Mouse (Mus musculus) forebrain, embryonic 14.5 days (tissue): ENCODE data around the gene Rabif. TPM values are rescaled to one million over a fixed set of nuclear protein-coding genes. Genes with fewer than 3 reads are reported as not detected.

Source experiments
- ATAC-seq: fragments of 200-750 bp; cut with Nextera tagmentation; 2 replicates; pipeline ENCODE4 v1.8.0; 2017; ENCODE audit warnings: mild to moderate bottlenecking, moderate library complexity
- DNase-seq: peaks from one replicate; pipeline ENCODE4 v3.0.0-alpha.2; 2015; ENCODE audit warnings: low spot score
- H3K27ac ChIP-seq: fragments of 300-500 bp; sonication (generic); 2 replicates; pipeline ENCODE4 v1.5.1; 2014; ENCODE audit warnings: low read depth, mild to moderate bottlenecking, control low read depth, low read length, moderate library complexity
- H3K27me3 ChIP-seq: fragments of 300-500 bp; sonication (generic); replicated peaks from 2 replicates; pipeline ENCODE4 v1.6.1; 2014; ENCODE audit warnings: low read length, control low read depth, mixed read lengths; ENCODE audit not compliant: control insufficient read depth, insufficient read depth
- H3K36me3 ChIP-seq: fragments of 300-500 bp; sonication (generic); 2 replicates; pipeline ENCODE4 v1.6.1; 2014; ENCODE audit warnings: low read length, control low read depth; ENCODE audit not compliant: control insufficient read depth, insufficient read depth
- H3K4me1 ChIP-seq: fragments of 300-500 bp; sonication (generic); 2 replicates; pipeline ENCODE4 v1.6.1; 2014; ENCODE audit warnings: antibody characterized with exemption, low read length, control low read depth; ENCODE audit not compliant: control insufficient read depth, insufficient read depth
- H3K4me2 ChIP-seq: fragments of 300-500 bp; sonication (generic); 2 replicates; pipeline ENCODE4 v1.6.1; 2014; ENCODE audit warnings: mild to moderate bottlenecking, control low read depth, low read length
- H3K4me3 ChIP-seq: fragments of 300-500 bp; sonication (generic); 2 replicates; pipeline ENCODE4 v1.5.1; 2014; ENCODE audit warnings: low read depth, low read length, control low read depth
- H3K9ac ChIP-seq: fragments of 300-500 bp; sonication (generic); 2 replicates; pipeline ENCODE4 v1.6.1; 2014; ENCODE audit warnings: mild to moderate bottlenecking, low read length, control low read depth, moderate library complexity
- H3K9me3 ChIP-seq: fragments of 300-500 bp; sonication (generic); replicated peaks from 2 replicates; pipeline ENCODE4 v1.6.1; 2016; ENCODE audit warnings: low read length, control low read depth, mixed read lengths; ENCODE audit not compliant: control insufficient read depth
- WGBS: fragments of 180-500 bp; shearing (Covaris S2); extraction: QIAGEN DNeasy Blood & Tissue Kit; methylation state at CpG from one replicate; pipeline ENCODE4 v1.1.7; 2014; 5-methylcytosine and 5-hydroxymethylcytosine counted together
- polyA plus RNA-seq: library from polyadenylated mRNA; unstranded; fragments of >200 nt; fragmentation: Nextera tagmentation; extraction: Ambion mirVana; gene quantifications from 2 replicates; pipeline ENCODE4 v1.2.1, GENCODE M21; 2014

The Rabif gene
- polyA plus RNA-seq, 1 experiment from 2014 or later = 59.4 TPM

DNA sequence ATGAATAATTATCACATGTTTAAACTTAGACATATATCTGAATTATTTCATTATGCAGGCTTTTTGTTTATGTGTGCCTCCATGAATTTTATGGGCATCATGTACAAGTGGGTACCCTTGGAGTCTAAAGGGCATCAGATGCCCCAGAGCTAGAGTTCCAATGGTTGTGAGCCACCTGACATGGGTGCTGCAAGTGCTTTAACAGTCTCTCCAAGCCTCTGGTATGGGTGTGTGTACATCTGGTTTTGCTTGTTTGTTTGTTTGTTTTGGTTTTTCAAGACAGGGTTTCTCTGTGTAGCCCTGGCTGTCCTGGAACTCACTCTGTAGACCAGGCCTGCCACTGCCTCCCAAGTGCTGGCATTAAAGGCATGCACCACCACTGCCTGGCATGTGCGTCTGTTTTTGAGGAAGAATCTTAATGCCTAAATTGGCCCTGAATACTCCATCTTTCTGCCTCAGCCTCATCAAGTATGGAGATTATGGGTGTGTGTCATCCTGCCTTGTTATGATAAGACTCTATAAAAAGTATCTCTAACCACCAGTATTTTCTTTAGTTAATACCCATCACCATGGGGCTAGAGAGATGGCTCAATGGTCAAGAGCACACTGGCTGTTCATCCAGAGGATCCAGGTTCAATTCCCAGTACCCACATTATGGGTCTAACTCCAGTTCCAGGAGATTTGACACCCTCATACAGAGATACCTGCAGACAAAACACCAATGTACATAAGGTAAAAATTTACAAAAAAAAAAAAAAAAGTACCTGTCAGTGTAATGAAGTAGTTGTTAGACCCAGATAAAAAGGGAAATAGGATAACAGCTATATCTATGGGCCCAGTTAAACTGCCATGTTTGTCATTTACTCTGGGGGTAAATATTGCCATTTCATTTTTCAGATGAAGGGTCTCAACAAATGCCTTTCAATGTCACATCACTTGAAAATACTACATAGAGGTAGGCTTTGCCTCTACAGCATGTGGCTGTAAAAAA, 33.9 kb upstream of the Rabif start:
- Histone ChIP-seq H3K4me2 (no peak overlapping the region), H3K9me3 (no peaks in the 10 kb centered on the region), H3K36me3 (peaks cover 43% of the 10 kb centered on the region), H3K27ac (no peak overlapping the region), H3K4me3 (no peak overlapping the region), H3K27me3 (no peaks in the 10 kb centered on the region), H3K9ac (no peak overlapping the region), H3K4me1 (no peaks in the 10 kb centered on the region)
- 96% methylated on average over 1 of the region's 1 CpGs for WGBS
- ATAC-seq = no peak
- DNase-seq = no peak

DNA sequence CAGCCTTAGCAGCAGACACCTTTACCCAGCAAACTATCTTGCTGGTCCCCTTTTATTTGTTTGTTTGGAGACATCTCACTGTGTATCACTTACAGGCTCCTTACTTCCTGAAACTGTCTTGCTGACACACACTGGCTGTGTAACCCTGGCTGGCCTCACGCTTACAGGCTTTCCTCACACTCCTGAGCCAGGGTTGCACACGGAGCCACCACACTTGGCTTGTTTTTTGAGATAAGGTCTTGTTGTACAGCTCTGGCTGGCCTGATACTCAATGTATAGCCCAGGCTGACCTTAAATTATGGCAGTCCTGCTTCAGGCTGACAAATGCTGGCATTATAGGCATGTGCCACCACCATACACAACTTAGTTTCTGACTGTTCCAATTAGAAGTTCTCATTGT, 9.8 kb upstream of the Rabif start:
- DNase-seq (no peak), ATAC-seq (no peak)
- no peak overlapping the region for H3K27ac ChIP-seq
- no peaks in the 10 kb centered on the region for H3K4me1 ChIP-seq
- H3K9me3 ChIP-seq = no peaks in the 10 kb centered on the region
- H3K4me3 ChIP-seq = no peak overlapping the region
- 93% methylated on average over 2 of the region's 2 CpGs for WGBS
- H3K4me2 ChIP-seq = no peak overlapping the region
- H3K36me3 ChIP-seq = peaks cover 70% of the 10 kb centered on the region
- H3K9ac ChIP-seq = no peak overlapping the region
- H3K27me3 ChIP-seq = no peaks in the 10 kb centered on the region

DNA sequence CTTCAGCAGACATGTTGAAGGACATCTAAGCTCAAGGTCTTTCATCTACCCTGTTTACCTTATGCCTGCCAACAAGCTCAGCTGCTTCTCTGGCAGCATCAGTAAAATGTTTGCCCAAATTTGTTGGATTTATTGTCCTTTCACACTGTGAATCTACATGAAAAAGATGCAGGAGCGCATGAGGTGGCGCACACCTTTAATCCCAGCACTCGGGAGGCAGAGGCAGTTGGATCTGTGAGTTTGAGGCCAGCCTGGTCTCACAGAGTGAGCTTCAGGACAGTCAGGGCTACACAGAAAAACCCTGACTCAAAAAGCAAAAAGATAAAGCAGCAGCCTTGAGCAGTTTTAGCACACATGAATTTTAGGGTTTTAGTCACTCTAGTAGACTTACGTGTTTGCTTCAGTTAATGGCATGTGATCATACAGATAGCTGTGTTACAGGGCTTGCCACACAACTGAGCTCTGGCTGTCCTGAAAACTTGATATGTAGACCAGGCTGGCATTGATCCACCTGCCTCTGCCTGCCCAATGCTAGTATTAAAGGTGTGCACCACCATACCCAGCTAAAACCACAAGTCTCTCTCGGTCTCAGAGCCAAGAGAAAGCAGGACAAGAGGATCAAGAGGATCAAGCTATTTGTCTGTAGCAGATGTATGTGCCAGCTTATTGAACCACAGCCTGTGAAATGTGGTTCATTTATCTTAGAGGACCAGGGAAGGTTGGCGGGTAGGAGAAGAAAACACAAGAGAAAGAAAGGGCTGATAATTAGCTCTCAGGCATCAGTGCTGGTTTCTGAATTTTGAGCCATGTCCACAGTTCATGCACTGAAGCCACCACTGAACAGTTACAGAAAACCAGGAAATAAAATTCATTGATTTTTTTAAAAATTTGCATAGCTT, 3.3 kb upstream of the Rabif start:
- DNase-seq (no peak), ATAC-seq (no peak)
- 94% methylated on average over 6 of the region's 6 CpGs for WGBS
- H3K4me2 ChIP-seq = no peak overlapping the region
- no peak overlapping the region for H3K9ac ChIP-seq
- H3K4me3 ChIP-seq = no peak overlapping the region
- H3K27ac ChIP-seq = no peak overlapping the region
- peaks cover 37% of the 10 kb centered on the region for H3K36me3 ChIP-seq
- H3K4me1 ChIP-seq = peaks cover 11% of the 10 kb centered on the region; the same call in 1 of the 2 replicates
- H3K27me3 ChIP-seq = no peaks in the 10 kb centered on the region
- no peaks in the 10 kb centered on the region for H3K9me3 ChIP-seq

DNA sequence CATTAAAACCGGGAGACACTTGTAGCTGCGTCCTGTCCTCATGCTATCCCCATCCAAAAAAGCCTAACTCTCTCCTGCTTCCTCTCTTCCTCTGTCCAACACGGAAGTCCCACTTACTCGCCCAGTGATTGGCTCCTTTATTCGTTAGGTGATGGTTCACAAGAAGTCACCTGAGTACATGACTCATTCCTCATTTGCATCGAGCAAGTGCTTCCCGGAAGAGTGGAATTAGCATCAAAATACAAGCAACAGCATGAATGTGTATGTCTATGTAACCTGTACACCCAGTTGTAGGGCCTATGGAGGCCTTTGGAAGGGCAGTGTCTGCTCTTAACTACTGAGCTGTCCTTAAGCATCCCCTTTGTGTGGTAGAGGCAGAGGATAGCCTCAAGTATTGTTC, 2.2 kb upstream of the Rabif start:
- DNase-seq (no peak), ATAC-seq (no peak)
- Histone ChIP-seq H3K27me3 (no peaks in the 10 kb centered on the region), H3K36me3 (peaks cover 30% of the 10 kb centered on the region), H3K27ac (no peak overlapping the region), H3K9ac (no peak overlapping the region), H3K4me1 (peaks cover 11% of the 10 kb centered on the region; the same call in 1 of the 2 replicates), H3K4me2 (no peak overlapping the region), H3K9me3 (no peaks in the 10 kb centered on the region), H3K4me3 (no peak overlapping the region)
- WGBS = 74% methylated on average over 7 of the region's 7 CpGs

DNA sequence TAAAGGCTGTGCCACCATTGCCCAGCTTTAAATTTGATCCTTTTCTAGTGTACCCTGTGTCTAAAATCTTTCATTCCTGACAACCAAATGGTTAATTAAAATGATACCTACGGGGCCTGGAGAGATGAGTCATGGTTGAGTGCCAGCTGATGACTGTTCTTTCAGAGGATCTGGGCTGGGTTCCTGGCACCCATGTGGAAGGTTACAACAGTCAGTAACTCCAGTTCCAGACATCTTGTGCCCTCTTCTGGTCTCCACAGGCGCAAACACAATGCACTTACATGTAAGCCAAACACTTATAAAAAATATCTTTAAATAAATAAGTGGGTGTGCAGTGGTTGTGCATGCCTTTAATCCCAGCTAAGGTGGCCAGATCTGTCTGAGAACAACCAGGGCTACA, 952 bp upstream of the Rabif start:
- Histone ChIP-seq H3K4me3 (no peak overlapping the region), H3K4me1 (peaks cover 11% of the 10 kb centered on the region; the same call in 1 of the 2 replicates), H3K36me3 (peaks cover 19% of the 10 kb centered on the region), H3K27ac (no peak overlapping the region), H3K9ac (no peak overlapping the region), H3K9me3 (no peaks in the 10 kb centered on the region), H3K27me3 (no peaks in the 10 kb centered on the region), H3K4me2 (peak overlapping the region; percentile 72; the same call in 1 of the 2 replicates)
- DNase-seq = no peak
- WGBS = 81% methylated on average over 2 of the region's 2 CpGs
- ATAC-seq = no peak

DNA sequence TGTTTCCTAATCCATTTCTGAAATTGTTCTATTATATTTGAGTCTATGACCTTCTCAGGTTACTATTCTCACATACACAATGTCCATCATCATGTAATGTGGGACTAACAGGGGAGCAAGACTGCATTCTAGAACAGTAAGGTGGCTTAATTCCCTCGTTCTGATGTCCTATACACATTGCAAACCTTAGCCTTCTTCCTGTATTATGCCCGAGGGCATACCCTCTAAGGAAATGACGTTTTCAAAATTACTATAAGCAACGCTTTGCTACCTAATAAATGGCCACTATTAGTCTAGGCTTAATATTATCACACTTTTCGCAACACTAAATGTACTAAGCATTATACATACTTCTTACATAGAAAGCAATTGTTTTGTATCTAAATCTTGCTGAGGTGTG, 492 bp upstream of the Rabif start:
- H3K9me3 ChIP-seq = no peaks in the 10 kb centered on the region
- ATAC-seq = no peak; the same call in 1 of the 2 replicates
- peaks cover 14% of the 10 kb centered on the region for H3K36me3 ChIP-seq
- no peak for DNase-seq
- peak overlapping the region; percentile 72 for H3K4me2 ChIP-seq
- peak overlapping the region; percentile 86; the same call in 1 of the 2 replicates for H3K27ac ChIP-seq
- peak overlapping the region; percentile 72 for H3K9ac ChIP-seq
- no peaks in the 10 kb centered on the region for H3K27me3 ChIP-seq
- WGBS = 27% methylated on average over 5 of the region's 5 CpGs
- peaks cover 11% of the 10 kb centered on the region; the same call in 1 of the 2 replicates for H3K4me1 ChIP-seq
- peak overlapping the region; percentile 62 for H3K4me3 ChIP-seq

DNA sequence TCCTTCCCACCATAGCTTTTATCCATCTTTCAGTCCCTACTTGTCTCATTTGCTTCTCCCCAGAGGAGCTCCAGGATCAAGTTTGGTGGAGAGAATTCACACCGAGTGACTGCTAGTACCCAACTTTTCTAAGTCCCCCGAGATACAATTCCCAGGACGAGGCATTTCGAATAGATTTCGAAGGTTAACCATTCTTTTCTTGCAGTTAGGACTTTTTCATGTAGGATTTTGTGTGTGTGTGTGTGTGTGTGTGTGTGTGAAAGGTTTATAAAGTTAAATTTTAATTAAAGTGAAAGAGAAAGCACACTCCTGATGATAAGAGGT, 730 bp downstream of the Rabif start:
- DNase-seq = no peak
- Histone ChIP-seq H3K9me3 (no peaks in the 10 kb centered on the region), H3K36me3 (peaks cover 4% of the 10 kb centered on the region; the same call in 1 of the 2 replicates), H3K4me1 (peaks cover 11% of the 10 kb centered on the region; the same call in 1 of the 2 replicates), H3K27me3 (no peaks in the 10 kb centered on the region), H3K4me2 (peak overlapping the region; percentile 72), H3K9ac (peak overlapping the region; percentile 72), H3K27ac (peak overlapping the region; percentile 86; the same call in 1 of the 2 replicates), H3K4me3 (peak overlapping the region; percentile 62)
- no peak for ATAC-seq
- 25% methylated on average over 5 of the region's 5 CpGs for WGBS

DNA sequence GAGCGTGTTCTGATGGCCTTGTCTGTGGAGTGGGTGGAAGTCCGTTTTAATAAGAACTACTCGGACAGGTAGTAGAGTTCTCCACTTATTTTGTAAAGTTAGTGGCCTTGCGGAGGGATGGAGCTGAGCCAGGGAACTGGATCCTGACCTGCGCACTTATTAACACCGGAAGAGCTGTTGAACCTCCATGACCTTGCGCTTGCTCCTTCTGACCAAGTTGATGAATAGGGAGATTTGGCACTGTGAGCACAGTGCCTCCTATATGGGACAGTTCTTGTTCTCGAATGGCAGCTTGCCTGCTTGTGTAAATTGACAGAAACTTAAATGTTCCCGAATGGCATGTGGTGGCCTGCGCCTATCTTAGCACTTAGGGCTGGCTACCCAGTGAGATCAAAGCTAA, 1.5 kb downstream of the Rabif start:
- H3K4me3 ChIP-seq = no peak overlapping the region
- peaks cover 11% of the 10 kb centered on the region; the same call in 1 of the 2 replicates for H3K4me1 ChIP-seq
- H3K4me2 ChIP-seq = no peak overlapping the region

More for the DNA sequence above, 1.5 kb downstream of the Rabif start:
- ATAC-seq = no peak
- Histone ChIP-seq H3K9ac (no peak overlapping the region), H3K36me3 (peaks cover under 1% of the 10 kb centered on the region; the same call in 1 of the 2 replicates), H3K9me3 (no peaks in the 10 kb centered on the region), H3K27me3 (no peaks in the 10 kb centered on the region), H3K27ac (no peak overlapping the region)
- 88% methylated on average over 10 of the region's 10 CpGs for WGBS
- no peak for DNase-seq
